Mouse (Mus musculus): ENCODE data around the gene Wwp2.
A peak's percentile ranks its signal among the peaks of the same experiment; 100 is the strongest.

Gene Wwp2

DNA sequence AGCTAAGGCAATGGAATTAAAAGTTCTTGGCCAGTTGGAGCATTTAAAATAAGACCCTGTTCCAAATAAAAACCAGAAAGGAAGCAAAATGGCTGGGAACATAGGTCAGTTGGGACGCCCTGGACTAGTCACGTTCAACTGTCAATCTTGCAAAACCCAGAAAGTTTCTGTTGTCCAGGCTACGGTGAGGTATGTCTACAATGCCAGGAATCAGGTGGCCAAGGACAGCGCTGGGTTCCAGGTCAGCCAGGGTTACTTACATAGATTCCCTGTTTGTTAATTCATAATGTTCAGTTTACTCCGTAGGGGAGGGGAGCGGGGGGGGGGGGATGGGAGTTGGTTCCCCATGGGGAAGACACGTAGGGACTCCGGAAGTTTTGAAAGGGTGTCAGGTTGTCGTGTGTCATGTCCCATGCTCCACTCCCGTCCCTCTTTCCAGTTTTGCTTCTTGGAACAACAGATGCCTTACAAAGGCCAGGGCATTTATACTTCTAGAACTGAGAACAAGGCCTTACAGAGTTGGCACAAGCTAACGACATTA, 674 bp upstream of the Wwp2 start:
- no peak for DNase-seq (ENCODE audit: low spot score)

DNA sequence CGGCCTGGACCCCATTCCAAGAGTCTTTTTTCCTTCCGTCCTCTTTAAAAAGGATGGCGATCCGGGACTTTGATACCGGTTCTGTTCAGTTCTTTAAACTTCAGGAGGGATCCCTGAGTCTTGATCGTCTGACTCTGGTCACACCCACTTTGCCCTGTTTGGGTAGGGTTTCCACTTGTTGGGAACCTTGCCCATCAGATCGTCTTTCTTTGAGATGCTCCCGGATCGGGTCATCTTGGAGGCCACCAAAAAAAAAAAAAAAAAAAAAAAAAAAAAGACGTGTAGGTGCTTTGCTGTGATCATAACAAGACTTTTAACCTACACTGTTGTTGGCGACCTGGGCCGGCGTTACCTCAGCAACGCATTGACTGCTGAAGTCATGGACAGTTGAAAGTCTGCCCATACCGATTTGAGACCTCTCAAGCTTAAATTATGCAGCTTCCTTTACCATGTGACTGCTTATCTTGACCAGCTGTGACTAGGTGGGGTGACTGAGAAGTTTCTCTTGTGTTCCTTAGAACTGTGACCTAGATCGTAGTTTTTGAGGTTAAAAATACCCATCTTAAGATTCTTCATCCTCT, 766 bp downstream of the Wwp2 start:
- peak; percentile 8 for DNase-seq (ENCODE audit: low spot score)

DNA sequence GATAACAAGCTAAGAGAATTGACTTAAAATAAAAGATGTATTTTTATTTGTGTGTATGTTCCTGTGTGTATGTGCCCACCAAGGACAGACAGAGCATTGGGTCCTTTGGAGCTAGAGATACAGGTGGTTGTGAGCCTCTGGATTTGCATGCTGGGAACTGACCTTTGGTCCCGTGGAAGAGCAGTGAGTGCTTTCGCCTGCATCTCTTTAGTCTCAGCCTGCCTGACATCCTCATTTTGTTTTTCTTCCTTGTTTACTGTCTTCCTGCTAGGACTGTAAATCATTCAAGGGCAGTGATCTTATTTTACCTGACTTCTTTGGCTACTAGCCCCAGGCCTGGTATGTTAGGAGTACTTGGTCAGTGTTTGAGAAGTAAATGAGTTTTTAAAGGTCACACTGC, 1.5 kb downstream of the Wwp2 start:
- no peak for DNase-seq (ENCODE audit: low spot score)

DNA sequence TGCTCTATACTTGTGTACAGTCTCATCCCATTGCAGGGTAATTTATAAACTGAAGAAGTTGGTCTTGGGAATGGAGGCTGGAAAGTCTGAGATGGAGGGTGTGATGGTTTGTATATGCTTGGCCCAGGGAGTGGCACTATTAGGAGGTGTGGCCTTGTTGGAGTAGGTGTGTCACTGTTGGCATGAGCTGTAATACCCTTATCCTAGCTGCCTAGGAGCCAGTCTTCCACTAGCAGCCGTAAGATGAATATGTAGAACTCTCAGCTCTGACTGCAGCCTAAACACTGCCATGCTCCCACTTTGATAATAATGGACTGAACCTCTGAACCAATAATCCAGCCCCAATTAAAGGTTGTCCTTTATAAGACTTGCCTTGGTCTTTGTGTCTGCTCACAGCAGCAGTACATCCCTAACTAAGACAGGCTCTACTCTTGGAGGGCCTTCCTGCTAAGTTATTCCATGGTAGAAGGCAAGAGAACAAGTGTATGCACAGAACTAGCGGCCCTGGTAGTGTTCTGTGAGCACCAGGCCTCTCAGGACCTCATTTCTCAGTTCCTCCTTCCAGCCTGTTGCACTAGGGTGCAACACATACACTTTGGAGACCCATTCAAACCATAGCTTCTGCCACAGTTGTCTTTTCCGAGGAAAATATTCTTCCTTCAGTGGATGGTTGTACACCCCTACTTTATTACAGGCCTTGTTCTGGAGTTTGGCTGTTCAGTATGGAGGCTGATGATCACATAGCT, 3.9 kb downstream of the Wwp2 start:
- no peak for DNase-seq (ENCODE audit: low spot score)

DNA sequence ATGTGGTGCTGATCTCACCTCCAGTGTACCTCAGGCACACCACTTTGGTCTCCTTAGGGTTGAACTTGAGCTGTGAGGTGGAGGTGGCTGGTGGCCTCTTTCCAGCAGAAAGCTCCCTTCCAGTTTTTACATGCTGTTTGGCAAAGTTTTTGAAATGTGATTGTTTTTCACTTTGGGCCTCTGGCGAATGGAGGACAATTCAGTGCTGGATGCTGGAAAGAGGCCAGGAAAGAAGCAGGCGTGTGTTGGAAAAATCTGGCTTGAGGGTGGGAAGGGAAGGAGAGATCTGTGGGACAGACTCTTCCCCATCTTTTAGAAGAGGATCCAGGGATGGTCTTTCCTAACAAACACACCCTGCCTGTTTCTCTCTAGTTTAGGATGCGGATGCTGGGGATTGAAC, 8.5 kb downstream of the Wwp2 start:
- DNase-seq (ENCODE audit: low spot score), result no peak

DNA sequence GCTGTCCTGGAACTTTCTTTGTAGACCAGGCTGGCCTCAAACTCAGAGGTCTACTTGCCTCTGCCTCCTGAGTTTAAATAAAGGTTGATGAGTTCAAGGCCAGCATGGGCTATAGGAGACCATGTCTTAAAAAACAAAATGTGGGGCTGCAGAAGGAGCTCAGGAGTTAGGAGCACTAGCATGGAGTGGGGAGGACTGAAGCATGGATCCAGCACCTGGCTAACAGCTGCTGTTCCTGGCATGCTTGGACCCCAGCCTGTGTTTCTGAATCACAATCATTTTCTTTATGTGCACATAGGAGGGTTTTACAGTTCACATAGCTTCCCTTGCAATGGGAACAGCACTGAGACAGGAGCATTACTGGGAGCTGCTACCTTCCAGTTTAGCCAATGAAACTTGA, 11.5 kb downstream of the Wwp2 start:
- DNase-seq (ENCODE audit: low spot score), result no peak

DNA sequence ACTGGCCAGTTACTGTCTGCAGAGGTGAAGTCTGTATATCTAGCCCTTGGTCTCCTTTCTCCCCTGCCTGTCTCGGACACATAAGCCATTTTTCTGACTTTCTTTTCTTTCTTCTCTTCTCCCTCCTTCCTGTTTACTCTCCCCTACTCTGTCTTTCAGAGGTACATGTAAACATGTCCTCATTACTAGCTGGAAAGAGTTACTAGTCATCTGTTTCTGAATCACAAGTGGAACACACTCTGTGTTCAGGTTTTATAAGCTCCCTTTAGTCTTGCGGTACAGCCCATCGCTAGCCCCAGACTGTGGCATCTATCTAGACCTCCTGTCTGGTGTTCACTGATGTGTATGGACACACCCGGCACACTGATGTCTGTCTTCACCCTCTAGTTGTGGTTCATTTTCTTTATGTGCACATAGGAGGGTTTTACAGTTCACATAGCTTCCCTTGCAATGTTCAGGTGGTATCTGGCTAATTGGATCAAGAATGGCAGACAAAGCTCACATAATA, 12.3 kb downstream of the Wwp2 start:
- no peak for DNase-seq (ENCODE audit: low spot score)

DNA sequence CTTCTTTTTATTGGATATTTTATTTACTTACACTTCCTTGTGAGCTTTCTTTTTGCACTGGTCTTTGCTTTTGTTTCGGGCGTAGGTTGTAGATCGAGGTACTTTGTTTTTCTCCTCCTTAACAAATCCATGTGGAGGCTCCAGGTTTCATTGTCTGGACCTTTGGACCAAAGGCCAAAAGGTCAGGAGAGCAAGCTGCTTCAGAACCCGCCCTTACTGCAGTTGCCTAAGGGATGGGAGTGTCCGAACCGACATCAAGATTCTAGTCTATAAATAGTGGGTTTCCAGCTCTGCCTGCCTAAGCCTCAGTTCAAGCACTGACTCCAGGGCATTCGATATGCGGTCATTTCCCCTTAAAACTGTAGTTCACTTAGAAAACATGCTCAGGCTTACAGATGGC, 13.0 kb downstream of the Wwp2 start:
- DNase-seq (ENCODE audit: low spot score), result no peak

DNA sequence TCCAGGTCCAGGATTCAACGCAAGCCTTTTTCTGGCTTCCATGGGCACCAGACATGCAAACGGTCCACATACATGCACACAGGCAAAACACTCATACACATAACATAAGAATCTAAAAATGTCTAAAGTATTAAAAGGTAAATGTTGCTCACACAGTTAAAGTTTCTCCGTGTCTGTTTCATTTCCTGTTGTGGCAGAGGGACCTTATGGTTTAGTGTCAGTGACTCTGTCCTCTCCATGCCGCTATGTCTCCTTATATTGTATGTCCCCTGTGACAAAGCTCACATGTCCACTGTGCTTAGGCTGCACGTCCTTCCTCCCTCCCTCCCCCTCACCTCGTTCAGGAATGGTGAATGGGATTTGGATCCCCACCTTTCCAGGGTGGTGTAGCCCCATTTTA, 13.5 kb downstream of the Wwp2 start:
- DNase-seq (ENCODE audit: low spot score), result no peak

DNA sequence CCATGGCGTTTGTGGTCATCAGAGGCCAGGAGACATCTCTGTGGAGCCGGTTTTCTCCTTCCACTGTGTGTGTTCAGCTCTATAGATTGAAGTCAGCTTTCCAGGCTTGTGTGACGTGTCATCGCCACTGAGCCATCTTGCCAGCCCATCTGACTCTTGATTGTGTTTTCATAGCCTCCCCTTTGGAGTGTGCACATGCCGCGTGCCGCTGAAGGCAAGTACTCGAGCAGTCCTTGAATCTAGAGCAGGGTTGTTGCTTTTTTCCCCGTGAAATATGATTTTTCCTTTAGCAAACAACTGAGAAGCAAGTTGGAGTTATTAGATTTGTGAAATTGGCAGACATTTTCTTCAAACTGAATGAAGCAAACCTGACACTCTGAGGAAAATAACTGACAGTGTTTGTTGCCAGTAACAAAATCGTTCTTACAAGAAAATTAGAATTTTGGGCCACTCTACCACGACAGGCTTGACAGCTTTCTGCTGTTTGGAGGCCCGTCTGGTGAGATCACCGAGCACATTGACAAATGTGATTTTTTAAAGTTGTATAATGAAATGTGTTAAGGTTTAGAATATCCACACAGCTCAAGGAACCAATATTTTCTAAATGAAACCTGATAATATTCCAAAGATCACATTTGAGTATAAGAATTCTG, 15.4 kb downstream of the Wwp2 start:
- DNase-seq (ENCODE audit: low spot score), result no peak

DNA sequence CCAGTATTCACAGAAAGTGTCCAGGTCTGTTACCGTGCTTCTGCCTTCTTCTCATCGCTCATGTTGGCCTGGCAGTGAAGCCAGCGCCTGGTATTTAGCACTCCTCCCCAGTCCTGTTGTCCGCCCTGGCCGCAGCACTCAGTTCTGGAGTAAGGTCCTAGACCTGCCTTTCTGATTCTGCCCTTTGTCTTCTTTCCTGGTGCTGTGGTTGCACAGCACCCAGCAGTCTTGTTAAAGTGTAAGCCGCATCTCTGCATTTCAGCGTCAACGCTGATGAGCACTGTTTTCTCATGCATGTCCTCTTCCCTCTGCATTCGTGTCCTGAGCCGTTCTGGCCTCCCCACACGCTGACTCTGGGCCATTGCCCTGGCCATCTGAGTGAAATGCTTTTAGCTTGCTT, 17.2 kb downstream of the Wwp2 start:
- DNase-seq (ENCODE audit: low spot score), result no peak

DNA sequence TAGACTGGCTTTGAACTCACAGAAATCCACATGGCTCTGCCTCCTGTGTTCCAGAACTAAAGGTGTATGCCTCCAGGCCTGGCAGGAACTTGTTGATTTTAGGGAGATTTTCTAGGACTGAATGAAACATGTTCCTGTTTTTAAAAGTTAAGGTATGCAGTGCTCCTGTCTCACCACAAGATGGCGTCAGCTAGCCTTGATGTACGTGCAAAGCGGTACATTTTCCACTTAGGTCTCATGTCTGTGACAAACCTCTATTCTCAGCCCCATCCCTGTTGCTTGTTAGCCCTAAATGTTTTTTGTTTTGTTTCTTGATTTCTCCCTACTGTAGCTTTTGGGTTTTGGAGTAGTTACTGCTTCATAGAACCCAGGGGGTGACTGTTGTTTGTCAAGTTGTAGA, 19.1 kb downstream of the Wwp2 start:
- no peak for DNase-seq (ENCODE audit: low spot score)

DNA sequence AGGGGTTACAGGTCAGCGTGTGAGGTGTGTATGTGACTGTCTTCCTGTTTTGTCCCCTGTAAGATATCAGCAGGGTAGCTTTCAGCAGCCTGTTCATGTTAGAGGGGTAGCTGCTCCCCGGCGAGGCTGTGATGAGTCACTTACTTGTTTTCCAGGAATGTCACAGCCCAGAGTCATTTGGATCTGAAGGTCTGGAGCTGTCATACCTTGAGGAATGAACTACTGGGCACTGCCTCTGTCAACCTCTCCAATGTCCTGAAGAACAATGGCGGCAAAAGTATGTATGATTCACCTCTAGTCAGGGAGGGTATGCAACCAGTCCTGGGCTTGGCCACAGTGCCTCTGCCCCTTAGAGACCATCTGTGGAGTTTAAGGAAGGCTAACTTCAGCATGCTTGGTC, 21.6 kb downstream of the Wwp2 start:
- DNase-seq (ENCODE audit: low spot score), result no peak

DNA sequence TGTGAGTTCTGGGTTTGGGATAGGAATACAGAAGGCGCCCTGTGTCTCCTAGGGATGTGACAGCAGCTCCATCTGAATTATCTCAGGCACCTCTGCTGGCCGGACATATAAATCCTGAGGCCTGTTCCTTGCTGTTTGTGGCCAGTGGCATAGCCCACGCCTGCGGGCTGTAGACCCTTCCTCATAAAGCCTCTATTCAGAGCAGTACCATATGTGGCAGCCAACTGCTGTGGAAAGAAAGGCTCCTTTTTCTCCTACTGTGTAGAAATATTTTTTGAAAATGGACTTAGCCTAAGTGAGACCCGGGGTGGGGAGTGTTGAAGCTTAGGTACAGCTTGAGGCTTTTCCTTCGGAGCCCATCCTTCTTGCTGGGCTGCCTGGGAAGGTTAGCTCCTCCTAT, 22.1 kb downstream of the Wwp2 start:
- DNase-seq (ENCODE audit: low spot score), result no peak

DNA sequence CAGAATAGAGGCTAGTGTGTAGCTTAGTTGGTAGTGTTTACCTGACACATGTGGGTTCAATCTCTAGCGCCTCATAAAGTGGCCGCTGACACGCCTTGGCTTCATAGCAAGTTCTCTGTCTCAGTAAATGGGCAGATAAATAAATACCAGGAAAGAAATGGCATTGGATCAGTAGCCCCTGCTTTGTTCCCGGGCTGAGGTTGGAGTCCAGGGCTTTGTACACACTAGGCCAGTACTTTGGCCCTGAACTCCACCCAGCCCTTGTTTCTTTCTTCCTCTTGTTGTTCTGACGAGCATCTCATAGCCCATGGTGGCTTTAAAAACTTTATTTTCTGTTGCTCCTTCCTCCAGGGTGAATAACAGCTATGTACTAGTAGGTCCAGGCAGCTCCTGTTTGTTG, 26.3 kb downstream of the Wwp2 start:
- no peak for DNase-seq (ENCODE audit: low spot score)

DNA sequence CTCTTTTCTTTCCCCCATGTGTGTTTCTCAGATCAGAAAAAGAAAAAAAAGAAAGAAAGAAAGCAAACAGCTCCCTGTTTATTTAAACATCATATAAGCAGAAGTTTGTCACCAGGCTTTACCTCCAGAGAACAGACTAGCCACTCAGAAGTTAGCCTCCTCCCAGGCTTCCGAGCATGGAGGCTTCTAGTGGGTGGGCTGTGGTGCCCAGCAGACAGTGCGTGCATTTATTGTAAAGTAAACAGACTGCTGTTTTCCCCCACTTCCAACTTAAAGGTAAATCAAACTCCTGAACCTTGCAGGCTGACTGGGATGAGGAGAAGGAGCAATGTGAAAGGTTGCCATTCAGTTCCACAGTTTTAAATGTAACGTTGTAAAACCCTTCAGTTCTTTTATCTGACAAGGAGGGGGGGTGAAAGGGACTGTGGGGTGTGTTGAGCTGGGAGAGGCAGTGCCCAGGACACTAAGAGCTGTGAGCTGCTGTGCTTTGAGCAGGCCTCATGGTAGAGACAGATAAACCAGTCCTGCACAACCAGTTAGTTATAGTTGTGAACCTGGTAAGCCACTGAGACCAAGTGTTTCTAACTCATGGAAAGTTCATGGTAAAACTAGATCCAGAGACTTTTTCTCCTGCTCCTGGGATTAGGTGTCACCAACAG, 29.3 kb downstream of the Wwp2 start:
- DNase-seq (ENCODE audit: low spot score), result no peak

DNA sequence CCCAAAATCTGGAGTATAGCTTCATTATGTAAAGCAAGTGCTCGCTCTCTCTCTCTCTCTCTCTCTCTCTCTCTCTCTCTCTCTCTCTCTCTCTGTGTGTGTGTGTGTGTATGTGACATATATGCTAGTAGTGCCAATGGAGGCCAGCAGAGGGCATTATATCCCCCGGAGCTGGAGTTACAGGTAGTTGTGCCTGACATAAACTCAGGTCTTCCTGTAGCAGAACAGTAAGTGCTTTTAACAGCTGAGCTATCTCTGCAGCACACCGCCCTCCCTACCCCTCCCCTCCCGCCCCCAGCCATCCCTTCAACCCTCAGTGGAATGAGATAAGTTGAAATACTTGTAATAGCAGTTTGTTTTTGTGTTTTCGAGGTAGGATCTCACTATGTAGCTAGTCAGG, 30.5 kb downstream of the Wwp2 start:
- no peak for DNase-seq (ENCODE audit: low spot score)

DNA sequence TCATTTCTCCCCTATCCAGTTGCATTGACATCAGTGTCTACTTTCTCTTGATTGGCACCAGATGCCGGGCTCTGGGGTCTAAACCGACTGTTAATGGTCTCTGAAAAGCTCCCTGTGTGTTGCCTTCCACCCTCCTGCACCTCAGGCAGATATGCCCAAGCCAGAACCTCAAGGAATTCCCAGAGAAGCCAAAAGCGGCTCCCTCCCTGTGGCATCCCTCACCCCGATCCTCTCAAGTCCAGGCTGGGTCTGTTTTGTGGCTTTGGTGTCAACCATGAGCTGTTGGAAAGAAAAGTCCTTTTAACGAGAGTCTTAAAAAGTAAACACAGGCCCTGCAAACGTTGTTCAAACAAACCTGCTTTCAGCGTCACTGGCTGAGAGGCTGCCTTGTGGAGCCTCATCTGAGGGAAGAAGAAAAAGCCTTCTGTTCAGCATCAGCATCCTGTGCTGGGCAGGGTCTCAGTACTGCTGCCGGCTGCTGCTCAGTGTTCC, 32.7 kb downstream of the Wwp2 start:
- DNase-seq (ENCODE audit: low spot score), result no peak

DNA sequence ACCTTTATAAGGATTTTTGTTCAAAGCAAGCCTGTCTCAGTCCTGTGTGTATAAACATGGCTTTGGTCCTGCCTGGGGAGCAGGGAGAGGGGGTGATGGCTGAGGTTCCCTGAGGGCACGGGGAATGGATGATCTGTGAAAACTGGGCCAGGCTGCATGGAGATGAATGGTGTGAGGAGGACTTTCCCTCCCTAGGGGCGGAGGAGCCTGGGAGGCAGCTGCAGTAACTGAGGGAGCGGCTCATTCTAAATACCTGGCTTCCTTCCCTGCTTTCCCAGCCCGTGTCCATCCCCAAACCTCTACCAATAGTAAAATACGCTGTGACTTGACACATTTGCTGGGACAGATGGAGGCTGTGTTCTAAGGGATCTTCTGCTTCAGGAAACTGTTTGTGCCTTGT, 34.1 kb downstream of the Wwp2 start:
- no peak for DNase-seq (ENCODE audit: low spot score)

DNA sequence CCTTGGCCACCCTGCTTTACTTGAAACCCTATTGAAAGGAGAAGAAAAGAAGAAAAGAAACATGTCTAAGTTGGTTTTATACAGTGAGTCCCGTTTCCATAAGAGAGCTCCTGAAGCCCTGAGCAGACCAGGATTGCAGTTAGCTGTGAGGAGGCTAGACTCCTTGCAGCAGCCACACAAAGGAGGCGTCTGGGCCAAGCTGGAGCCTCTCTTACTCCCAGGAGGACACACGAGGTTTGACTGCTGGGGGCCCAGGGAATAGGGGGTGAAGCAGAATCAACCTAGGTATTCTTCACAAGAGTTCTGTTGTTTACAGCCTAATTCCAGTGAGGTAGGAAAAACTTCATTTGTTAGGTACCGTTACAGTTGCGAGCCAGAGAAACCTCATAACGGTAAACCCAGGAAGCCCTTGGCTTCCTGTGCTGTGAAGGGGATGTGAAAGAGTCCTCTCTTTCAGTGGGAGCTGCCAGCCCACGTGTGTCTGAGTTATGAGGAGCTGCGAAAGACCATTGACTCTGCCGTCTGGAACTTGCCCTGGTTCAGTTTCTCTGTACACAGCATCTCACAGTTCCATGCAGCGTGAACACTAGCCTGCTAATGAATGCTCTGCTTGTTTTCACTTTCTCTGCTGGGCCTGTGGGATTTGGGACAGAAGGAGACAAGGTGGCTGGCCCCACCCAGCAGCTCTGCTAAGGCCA, 36.4 kb downstream of the Wwp2 start:
- DNase-seq (ENCODE audit: low spot score), result no peak

DNA sequence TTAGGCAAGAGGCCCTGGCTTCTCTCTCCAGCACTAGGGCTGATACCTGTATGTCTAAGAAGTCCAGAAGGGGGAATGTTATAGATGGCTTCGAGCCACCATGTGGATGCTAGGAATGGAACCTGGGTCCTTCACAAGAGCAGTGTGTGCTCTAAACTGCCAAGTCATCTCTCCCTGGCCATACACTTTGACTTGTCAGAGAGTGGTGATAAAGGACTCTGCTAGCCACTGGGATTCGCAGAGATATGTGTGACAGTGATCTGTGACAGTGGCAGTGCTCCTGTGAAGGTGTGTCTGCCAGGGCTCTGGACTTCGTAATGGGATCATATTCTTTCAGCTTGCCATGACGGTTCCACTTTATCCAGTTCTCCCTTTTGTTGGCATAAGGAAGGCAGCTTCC, 37.2 kb downstream of the Wwp2 start:
- no peak for DNase-seq (ENCODE audit: low spot score)

DNA sequence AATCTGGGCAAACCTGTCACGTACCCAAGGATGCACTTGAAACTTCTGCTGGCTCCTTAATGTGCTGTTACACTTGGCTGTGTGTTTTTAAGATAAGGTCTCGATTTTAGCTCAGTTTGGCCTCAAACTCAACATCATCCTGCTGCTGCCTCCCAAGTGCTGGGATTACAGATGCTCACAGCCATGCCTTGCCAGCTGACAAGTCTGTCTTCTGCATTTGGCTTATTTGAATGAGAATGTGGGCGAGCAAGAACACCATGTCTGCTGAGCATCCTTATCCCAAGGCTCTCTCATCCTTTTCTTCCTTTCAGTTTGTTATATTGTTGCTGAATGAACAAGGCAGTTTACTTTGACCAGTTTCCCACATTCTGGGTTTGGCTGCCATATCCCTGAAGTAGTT, 39.4 kb downstream of the Wwp2 start:
- no peak for DNase-seq (ENCODE audit: low spot score)

All from ovary, adult 18-20 months (tissue).